Mouse (Mus musculus): Measurements from ENCODE around the gene Sec23b. TPM values are rescaled to one million over a fixed set of nuclear protein-coding genes. Genes with fewer than 3 reads are reported as not detected.
A peak's percentile ranks its signal among the peaks of the same experiment; 100 is the strongest.

Gene Sec23b
- polyA plus RNA-seq (2015; fragmentation: Nextera tagmentation; extraction: Ambion mirVana), result 61.2 and 66.0 TPM in 2 replicates

DNA sequence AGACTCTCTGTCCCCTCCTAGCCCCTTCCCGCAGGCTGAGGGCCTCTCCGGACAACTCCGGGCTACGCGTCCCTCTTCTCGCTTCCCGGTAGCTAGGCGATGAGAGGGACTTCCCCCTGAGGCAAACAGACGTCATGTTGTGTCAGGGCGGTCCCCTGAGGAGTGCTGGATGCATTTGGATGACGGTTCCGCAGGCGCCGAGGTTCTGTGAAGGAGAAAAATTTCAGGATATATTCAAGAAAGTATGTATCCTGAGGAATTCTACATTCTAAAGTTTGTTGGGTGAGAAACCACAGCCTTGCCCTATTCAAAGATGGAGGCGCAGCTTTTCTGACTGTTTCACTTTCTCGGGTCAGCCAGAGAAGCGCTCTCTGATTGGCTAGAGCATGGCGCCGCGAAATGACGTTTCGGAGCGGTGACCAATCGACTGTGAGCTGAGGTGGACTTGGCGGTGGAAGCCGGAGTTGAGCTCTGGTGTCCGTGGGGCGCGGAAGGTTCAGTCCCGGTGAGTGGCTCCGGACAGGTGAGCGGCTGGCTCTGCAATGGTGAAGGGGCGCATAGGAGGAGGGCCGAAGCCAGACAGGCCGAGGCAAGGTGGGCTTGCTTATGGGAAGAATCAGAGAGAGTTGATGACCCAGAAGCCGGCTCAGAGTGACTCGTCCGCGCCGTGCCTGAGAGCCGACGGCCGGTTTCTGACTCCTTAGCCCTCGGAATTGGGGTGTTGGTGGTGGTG lies at the start of gene Sec23b:
TSS of gene Sec23b (plus strand) at position 410 of the 733 bp plus-strand sequence.
- under 1% methylated on average over 44 of the region's 44 CpGs for WGBS

DNA sequence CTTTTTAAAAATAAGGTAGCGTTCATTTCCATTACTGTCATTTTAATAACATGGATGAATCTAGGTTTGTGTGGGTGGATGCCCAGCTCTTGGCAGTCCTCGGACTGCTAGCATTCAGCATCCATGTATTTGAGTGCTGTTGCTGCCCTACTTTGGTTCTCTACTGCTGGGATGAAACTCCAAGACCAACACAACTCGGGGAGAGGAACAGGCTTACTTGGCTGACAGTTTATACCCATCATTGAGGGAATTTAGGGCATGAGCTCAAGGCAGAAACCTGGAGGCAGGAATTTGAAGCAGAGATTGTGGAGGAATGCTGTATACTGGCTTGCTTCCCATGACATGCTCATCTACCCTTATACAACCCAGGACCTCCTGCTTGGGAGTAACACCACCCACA lies 41.4 kb upstream of the Sec23b start:
- Histone ChIP-seq H3K4me3 (replicated peaks) (no peak overlapping the region), H3K9me3 (replicated peaks) (no peaks in the 10 kb centered on the region), H3K27ac (replicated peaks) (no peak overlapping the region), H3K9ac (replicated peaks) (no peak overlapping the region), H3K4me2 (no peak overlapping the region), H3K36me3 (peaks cover 36% of the 10 kb centered on the region), H3K27me3 (replicated peaks) (no peaks in the 10 kb centered on the region), H3K4me1 (no peaks in the 10 kb centered on the region)
- ATAC-seq (ENCODE audit: low FRiP score), result no peak
- WGBS, result 88% methylated on average over 3 of the region's 3 CpGs

More for the DNA sequence above, at the start of gene Sec23b:
- Histone ChIP-seq H3K4me1 (peaks cover 20% of the 10 kb centered on the region), H3K27me3 (replicated peaks) (no peaks in the 10 kb centered on the region), H3K9ac (replicated peaks) (peak within 1 kb of the TSS; percentile 70), H3K9me3 (replicated peaks) (no peaks in the 10 kb centered on the region), H3K4me2 (peak within 1 kb of the TSS; percentile 86), H3K4me3 (replicated peaks) (peak within 1 kb of the TSS; percentile 89), H3K36me3 (0 out of 2 replicates have a peak, but pooled peaks cover 4% of the 10 kb centered on the region), H3K27ac (replicated peaks) (peak within 1 kb of the TSS; percentile 87)
- peak; percentile 98 for ATAC-seq (ENCODE audit: low FRiP score)

DNA sequence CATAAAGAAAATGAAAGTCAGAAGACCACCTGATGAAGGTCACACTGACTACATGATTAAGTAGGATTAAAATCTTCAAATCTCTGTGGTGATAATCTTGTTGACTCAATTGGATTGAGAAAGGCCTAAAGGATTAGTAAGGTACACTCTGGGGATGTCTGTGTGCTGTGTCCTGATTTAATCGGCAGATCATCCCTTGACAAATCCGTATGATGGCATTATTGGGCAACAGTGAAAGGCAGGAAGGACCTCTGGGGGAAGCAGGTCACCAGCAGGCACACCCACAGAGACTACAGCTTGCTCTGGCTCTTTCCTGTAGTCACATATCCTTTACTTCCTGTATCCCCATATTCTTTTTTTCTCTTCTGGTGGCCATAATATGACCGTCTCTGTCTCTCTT lies 36.3 kb upstream of the Sec23b start:
- Histone ChIP-seq H3K4me2 (no peak overlapping the region), H3K4me1 (no peaks in the 10 kb centered on the region), H3K4me3 (replicated peaks) (no peak overlapping the region), H3K9me3 (replicated peaks) (no peaks in the 10 kb centered on the region), H3K27ac (replicated peaks) (no peak overlapping the region), H3K9ac (replicated peaks) (no peak overlapping the region), H3K36me3 (peaks cover 37% of the 10 kb centered on the region), H3K27me3 (replicated peaks) (no peaks in the 10 kb centered on the region)
- ATAC-seq (ENCODE audit: low FRiP score), result no peak
- 81% methylated on average over 3 of the region's 3 CpGs for WGBS

DNA sequence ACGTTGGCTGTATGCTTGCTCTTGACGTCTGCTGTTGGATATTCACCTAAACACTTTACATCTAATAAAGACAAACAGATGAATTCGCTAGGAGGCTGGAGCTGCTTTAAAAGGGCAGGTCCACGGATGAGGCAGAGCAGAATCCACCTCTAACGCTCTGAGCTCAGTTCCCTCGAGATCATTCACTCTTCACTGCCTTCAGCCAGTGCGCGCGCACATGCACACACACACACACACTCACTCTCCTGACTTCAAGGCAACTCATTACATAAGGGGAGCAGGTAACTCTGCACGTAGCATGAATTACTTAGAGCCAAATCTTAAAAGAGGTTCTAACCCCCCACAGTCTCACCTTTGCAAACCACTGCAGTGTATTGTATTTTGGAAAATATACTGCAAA lies 30.2 kb upstream of the Sec23b start:
- Histone ChIP-seq H3K9me3 (replicated peaks) (no peaks in the 10 kb centered on the region), H3K4me1 (peaks cover 21% of the 10 kb centered on the region), H3K27ac (replicated peaks) (no peak overlapping the region), H3K36me3 (peaks cover 17% of the 10 kb centered on the region), H3K9ac (replicated peaks) (no peak overlapping the region; the same call in 1 of the 2 replicates), H3K27me3 (replicated peaks) (no peaks in the 10 kb centered on the region), H3K4me2 (peak overlapping the region; percentile 84), H3K4me3 (replicated peaks) (peak overlapping the region; percentile 97)
- 44% methylated on average over 10 of the region's 10 CpGs for WGBS
- no peak for ATAC-seq (ENCODE audit: low FRiP score)

DNA sequence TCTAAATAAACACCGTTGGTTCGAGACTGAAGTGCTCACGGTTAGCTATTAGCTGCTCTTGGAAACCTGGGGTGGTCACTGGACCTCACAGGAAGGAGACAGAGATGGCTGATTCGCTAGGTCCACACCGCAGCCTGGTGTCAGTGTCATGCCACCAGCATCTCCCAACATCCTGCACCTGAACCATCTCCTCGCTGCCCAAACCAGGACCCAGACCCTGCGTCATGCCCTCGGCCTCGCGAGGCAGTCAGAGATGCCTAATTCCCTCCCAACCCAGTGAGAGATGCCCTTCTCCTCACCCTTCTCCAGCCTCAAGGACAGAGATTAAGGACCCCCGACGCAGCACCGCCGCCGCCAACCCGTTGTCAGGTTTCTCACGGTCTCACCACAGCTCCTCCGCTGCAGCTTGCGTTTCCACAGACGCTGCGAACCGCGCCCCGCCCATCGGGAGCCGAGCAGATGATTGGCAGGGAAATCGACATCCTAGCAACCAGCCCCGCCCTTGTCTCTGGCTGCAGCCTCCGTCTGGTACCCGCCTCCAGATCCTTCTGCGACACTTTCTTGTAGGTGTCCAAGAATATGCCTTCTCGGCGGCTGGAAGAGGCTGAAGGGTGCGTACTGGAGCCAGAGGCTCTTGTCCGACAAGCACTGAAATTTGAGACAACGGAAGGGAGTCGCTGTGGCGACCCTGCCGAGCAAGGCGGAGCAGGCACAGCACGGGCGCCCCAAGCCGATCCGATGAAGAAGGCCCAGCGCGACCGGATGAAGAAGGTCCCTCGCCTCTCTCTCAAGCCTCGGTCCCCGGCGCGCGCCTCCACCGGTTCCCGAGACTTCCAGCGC lies 28.8 kb upstream of the Sec23b start, which contains the start of the genes Dzank1 and Polr3f:
TSS of gene Dzank1 (minus strand) at position 434 of the 840 bp plus-strand sequence.
TSS of gene Polr3f (plus strand) at position 738 of the 840 bp plus-strand sequence.
- H3K4me3 ChIP-seq (replicated peaks), result peak within 1 kb of the TSS; percentile 97
- peak within 1 kb of the TSS; percentile 88 for H3K9ac ChIP-seq (replicated peaks)
- H3K27me3 ChIP-seq (replicated peaks), result no peaks in the 10 kb centered on the region
- H3K4me2 ChIP-seq, result peak within 1 kb of the TSS; percentile 84
- peaks cover 11% of the 10 kb centered on the region; the same call in 1 of the 2 replicates for H3K36me3 ChIP-seq
- no peaks in the 10 kb centered on the region for H3K9me3 ChIP-seq (replicated peaks)
- H3K27ac ChIP-seq (replicated peaks), result peak within 1 kb of the TSS; percentile 98
- WGBS, result under 1% methylated on average over 56 of the region's 56 CpGs
- ATAC-seq (ENCODE audit: low FRiP score), result peak; percentile 98
- peaks cover 21% of the 10 kb centered on the region for H3K4me1 ChIP-seq

DNA sequence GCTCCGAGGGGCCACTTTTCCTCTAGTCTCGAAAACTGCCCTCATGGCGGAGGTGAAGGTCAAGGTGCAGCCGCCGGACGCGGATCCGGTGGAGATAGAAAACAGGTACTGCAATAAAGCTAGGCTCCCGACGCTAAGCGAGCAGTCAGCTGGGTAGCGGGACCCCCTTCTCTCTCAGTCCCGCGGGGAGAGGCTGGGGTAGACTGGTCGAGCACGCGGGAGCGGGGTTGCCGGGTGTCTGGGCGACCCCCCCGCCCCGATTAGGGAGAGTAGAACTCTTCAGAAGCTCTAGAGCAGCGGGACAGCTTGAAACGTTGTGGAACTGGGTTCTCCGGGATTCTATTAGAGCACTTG lies 28.2 kb upstream of the Sec23b start:
- peak overlapping the region; percentile 88 for H3K9ac ChIP-seq (replicated peaks)
- H3K4me3 ChIP-seq (replicated peaks), result peak overlapping the region; percentile 97
- H3K9me3 ChIP-seq (replicated peaks), result no peaks in the 10 kb centered on the region
- peaks cover 9% of the 10 kb centered on the region for H3K36me3 ChIP-seq
- no peaks in the 10 kb centered on the region for H3K27me3 ChIP-seq (replicated peaks)
- WGBS, result under 1% methylated on average over 25 of the region's 25 CpGs
- H3K27ac ChIP-seq (replicated peaks), result peak overlapping the region; percentile 98
- peak; percentile 63 for ATAC-seq (ENCODE audit: low FRiP score)
- H3K4me1 ChIP-seq, result peaks cover 21% of the 10 kb centered on the region
- H3K4me2 ChIP-seq, result peak overlapping the region; percentile 84

DNA sequence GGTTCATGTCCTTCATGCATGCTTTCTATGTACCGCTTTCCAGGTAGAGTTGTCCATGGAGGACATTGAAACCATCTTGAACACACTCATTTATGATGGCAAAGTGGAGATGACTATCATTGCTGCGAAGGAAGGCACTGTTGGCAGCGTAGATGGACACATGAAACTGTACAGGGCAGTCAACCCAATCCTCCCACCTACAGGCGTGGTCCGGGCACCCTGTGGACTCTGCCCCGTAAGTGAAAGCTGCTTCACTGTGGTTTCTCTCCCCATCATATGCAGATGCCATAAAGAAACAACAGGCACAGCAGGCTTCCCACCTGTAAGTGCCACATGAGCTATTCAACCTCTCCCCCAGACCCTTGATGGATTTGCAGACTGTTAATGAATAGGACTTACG lies 18.9 kb upstream of the Sec23b start:
- H3K9me3 ChIP-seq (replicated peaks), result no peaks in the 10 kb centered on the region
- no peak overlapping the region for H3K4me2 ChIP-seq
- no peak overlapping the region for H3K9ac ChIP-seq (replicated peaks)
- H3K36me3 ChIP-seq, result peaks cover 83% of the 10 kb centered on the region
- no peak for ATAC-seq (ENCODE audit: low FRiP score)
- WGBS, result 97% methylated on average over 7 of the region's 7 CpGs
- no peak overlapping the region for H3K4me3 ChIP-seq (replicated peaks)
- H3K27me3 ChIP-seq (replicated peaks), result no peaks in the 10 kb centered on the region
- no peak overlapping the region for H3K27ac ChIP-seq (replicated peaks)
- H3K4me1 ChIP-seq, result no peaks in the 10 kb centered on the region

DNA sequence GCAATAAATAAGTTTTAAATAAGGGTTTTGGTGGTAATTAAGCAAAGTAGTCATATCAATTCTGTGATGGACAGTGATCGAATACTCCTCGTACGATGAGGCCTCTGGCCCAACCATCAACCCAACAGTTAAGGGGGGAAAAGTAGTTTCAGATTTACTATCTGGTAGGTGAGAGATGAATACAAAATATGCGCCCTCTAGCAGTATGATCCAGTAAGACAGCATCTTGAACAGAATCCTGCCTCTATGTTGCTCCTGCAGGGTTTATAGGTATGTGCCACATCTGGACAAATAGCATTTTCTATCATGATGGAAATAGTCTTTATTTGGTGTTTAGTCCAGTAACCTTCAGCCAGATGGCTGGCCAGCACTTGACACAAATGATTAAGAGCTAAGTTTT lies 14.8 kb upstream of the Sec23b start:
- no peaks in the 10 kb centered on the region for H3K27me3 ChIP-seq (replicated peaks)
- no peaks in the 10 kb centered on the region for H3K9me3 ChIP-seq (replicated peaks)
- no peak overlapping the region for H3K27ac ChIP-seq (replicated peaks)
- H3K4me1 ChIP-seq, result no peaks in the 10 kb centered on the region
- H3K4me3 ChIP-seq (replicated peaks), result no peak overlapping the region
- H3K9ac ChIP-seq (replicated peaks), result no peak overlapping the region
- no peak for ATAC-seq (ENCODE audit: low FRiP score)
- 92% methylated on average over 4 of the region's 4 CpGs for WGBS
- no peak overlapping the region for H3K4me2 ChIP-seq
- H3K36me3 ChIP-seq, result peaks cover 76% of the 10 kb centered on the region

DNA sequence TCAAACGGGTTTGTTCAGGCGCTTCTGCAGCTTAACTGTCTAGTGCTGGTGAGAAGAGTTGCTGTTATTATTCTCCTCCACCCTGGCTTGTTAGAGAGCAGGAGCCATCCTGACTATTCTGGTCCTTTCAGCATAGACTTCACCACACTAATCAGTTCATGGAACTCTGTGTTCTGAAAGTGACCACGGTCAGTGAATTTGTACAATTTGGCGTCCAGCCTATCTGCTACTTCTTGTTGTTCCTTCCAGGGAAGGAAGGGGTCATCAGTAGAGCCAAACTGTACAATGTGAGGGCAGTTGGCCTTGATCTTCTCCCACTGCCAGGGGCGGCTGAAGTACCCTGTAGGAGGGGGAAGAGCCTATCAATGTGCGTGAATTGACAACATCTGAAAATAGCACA lies 12.4 kb upstream of the Sec23b start:
- no peaks in the 10 kb centered on the region for H3K27me3 ChIP-seq (replicated peaks)
- H3K4me1 ChIP-seq, result no peaks in the 10 kb centered on the region
- no peak overlapping the region for H3K9ac ChIP-seq (replicated peaks)
- H3K4me2 ChIP-seq, result no peak overlapping the region
- no peaks in the 10 kb centered on the region for H3K9me3 ChIP-seq (replicated peaks)
- H3K27ac ChIP-seq (replicated peaks), result no peak overlapping the region
- H3K4me3 ChIP-seq (replicated peaks), result no peak overlapping the region
- WGBS, result 97% methylated on average over 6 of the region's 6 CpGs
- ATAC-seq (ENCODE audit: low FRiP score), result no peak
- peaks cover 74% of the 10 kb centered on the region for H3K36me3 ChIP-seq

DNA sequence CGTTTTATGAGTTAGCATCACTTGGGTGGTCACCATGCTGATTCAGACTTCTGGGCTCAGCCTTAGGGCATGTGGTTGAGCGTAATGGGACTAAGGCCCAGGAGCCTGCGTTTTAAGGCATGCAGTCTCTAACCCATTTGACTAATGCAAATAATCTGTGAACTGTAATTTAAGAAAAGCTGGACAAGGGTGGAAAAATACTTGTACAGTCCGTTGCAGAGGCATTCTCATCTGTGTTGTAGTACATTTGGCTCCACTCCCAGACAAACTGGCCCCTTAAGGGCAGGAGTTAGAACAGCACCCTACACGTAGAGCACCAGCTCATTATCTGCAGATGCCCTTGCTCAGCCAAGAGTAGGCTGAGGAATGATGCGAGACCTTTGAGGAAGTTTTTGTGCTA lies 11.4 kb upstream of the Sec23b start:
- WGBS, result 80% methylated on average over 6 of the region's 6 CpGs
- H3K9me3 ChIP-seq (replicated peaks), result no peaks in the 10 kb centered on the region
- peaks cover 65% of the 10 kb centered on the region for H3K36me3 ChIP-seq
- H3K4me2 ChIP-seq, result no peak overlapping the region
- no peak overlapping the region for H3K27ac ChIP-seq (replicated peaks)
- H3K27me3 ChIP-seq (replicated peaks), result no peaks in the 10 kb centered on the region
- no peak overlapping the region for H3K4me3 ChIP-seq (replicated peaks)
- peaks cover 5% of the 10 kb centered on the region for H3K4me1 ChIP-seq
- ATAC-seq (ENCODE audit: low FRiP score), result no peak
- H3K9ac ChIP-seq (replicated peaks), result no peak overlapping the region

DNA sequence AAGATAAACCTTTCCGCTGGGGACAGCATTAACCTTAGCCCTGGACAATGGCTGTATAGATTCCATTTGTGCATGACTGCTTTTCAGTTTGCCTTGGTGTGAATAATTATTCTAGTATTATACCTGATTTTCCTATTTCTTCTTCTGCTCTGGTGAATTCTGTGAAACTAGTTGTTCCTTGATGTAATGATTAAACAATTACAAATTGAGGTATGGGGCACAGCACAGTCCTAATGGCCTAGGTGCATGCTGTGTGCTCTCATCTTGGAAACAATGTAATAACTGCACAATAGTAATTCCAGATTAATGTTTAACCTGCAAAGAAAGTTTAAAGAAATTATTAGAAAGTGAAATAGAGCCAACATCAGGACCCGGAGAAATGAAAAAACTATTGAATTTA lies 11.0 kb upstream of the Sec23b start:
- no peak overlapping the region for H3K4me2 ChIP-seq
- ATAC-seq (ENCODE audit: low FRiP score), result no peak
- H3K36me3 ChIP-seq, result peaks cover 60% of the 10 kb centered on the region
- H3K4me1 ChIP-seq, result peaks cover 8% of the 10 kb centered on the region
- no peaks in the 10 kb centered on the region for H3K9me3 ChIP-seq (replicated peaks)
- no peaks in the 10 kb centered on the region for H3K27me3 ChIP-seq (replicated peaks)
- H3K9ac ChIP-seq (replicated peaks), result no peak overlapping the region
- H3K27ac ChIP-seq (replicated peaks), result no peak overlapping the region
- no peak overlapping the region for H3K4me3 ChIP-seq (replicated peaks)
- WGBS, result 95% methylated on average over 2 of the region's 2 CpGs

DNA sequence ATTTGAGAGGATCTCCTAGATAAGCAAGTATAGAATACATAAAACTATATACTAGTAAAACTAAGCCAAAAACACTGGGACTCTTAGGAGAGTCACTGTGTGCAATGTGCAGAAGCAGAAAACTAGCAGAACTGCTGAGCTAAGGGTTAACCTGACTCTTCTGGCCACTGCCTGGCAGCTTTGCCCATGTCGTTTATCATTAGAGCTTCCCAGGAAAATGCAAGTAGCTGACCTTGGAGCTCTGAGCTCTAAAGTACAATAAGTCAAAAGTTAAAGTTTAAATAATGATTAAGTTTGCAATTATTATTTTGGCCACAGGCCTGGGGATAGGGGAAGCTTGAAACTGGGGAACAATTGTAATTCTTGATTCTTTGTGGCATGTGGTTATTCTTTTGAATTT lies 10.5 kb upstream of the Sec23b start:
- Histone ChIP-seq H3K4me3 (replicated peaks) (no peak overlapping the region), H3K27me3 (replicated peaks) (no peaks in the 10 kb centered on the region), H3K4me2 (no peak overlapping the region), H3K4me1 (peaks cover 10% of the 10 kb centered on the region), H3K9ac (replicated peaks) (no peak overlapping the region), H3K36me3 (peaks cover 56% of the 10 kb centered on the region), H3K9me3 (replicated peaks) (no peaks in the 10 kb centered on the region), H3K27ac (replicated peaks) (no peak overlapping the region)
- 73% methylated on average over 1 of the region's 1 CpGs for WGBS
- no peak for ATAC-seq (ENCODE audit: low FRiP score)

Measured in neural tube, embryonic 15.5 days (tissue).